Mouse (Mus musculus): ENCODE data around the gene Sgcd. TPM values are rescaled to one million over a fixed set of nuclear protein-coding genes. Genes with fewer than 3 reads are reported as not detected.
"Not testable (repeated sequence)": the region's sequence is repeated elsewhere in the genome, so short reads cannot be mapped to it uniquely, and the experiment has no call there.

The Sgcd gene
- total and polyA plus RNA-seq, 3 experiments = 0.93 to 21.0 (median 10.1) TPM

- no peak for DNase-seq
Observed at GRCm38 (mm10) chr11:47777226-47777915, 211.4 kb downstream of the Sgcd start.

GRCm38 (mm10) chr11:47776019-47776418 lies 212.8 kb downstream of the Sgcd start:
- no peak for DNase-seq

GRCm38 (mm10) chr11:47765859-47766258 lies 222.9 kb downstream of the Sgcd start:
- DNase-seq = no peak

- DNase-seq = not testable (repeated sequence)
Observed at GRCm38 (mm10) chr11:47763569-47763968, 225.2 kb downstream of the Sgcd start.

GRCm38 (mm10) chr11:47759015-47759414 lies 229.8 kb downstream of the Sgcd start:
- DNase-seq = no peak

- no peak for DNase-seq
Observed at GRCm38 (mm10) chr11:47742806-47743205, 246.0 kb downstream of the Sgcd start.

- DNase-seq = no peak
Observed at GRCm38 (mm10) chr11:47704930-47705787, 283.6 kb downstream of the Sgcd start.

GRCm38 (mm10) chr11:47695611-47696010 lies 293.2 kb downstream of the Sgcd start:
- no peak for DNase-seq

- DNase-seq = peak; percentile 15
Observed at GRCm38 (mm10) chr11:47658135-47658534, 330.6 kb downstream of the Sgcd start.

GRCm38 (mm10) chr11:47645911-47646310 lies 342.9 kb downstream of the Sgcd start:
- no peak for DNase-seq

- no peak for DNase-seq
Observed at GRCm38 (mm10) chr11:47641567-47642259, 347.1 kb downstream of the Sgcd start.

GRCm38 (mm10) chr11:47640556-47640955 lies 348.2 kb downstream of the Sgcd start:
- DNase-seq = no peak

GRCm38 (mm10) chr11:47630186-47630585 lies 358.6 kb downstream of the Sgcd start:
- DNase-seq = no peak

GRCm38 (mm10) chr11:47609892-47610291 lies 378.9 kb downstream of the Sgcd start:
- DNase-seq = no peak

GRCm38 (mm10) chr11:47574635-47575034 lies 414.1 kb downstream of the Sgcd start:
- DNase-seq = no peak

GRCm38 (mm10) chr11:47568488-47568887 lies 420.3 kb downstream of the Sgcd start:
- DNase-seq = no peak

GRCm38 (mm10) chr11:47566156-47566555 lies 422.6 kb downstream of the Sgcd start:
- peak; percentile 23 for DNase-seq

GRCm38 (mm10) chr11:47524845-47525244 lies 463.9 kb downstream of the Sgcd start:
- no peak for DNase-seq

GRCm38 (mm10) chr11:47508047-47508446 lies 480.7 kb downstream of the Sgcd start:
- DNase-seq = no peak

- not testable (repeated sequence) for DNase-seq
Observed at GRCm38 (mm10) chr11:47503236-47503635, 485.5 kb downstream of the Sgcd start.

GRCm38 (mm10) chr11:47473493-47474230 lies 515.1 kb downstream of the Sgcd start:
- no peak for DNase-seq

GRCm38 (mm10) chr11:47460700-47461099 lies 528.1 kb downstream of the Sgcd start:
- DNase-seq = not testable (repeated sequence)
